Mouse (Mus musculus) right cerebral cortex, adult 2 months (tissue): ENCODE data around the gene C5ar2.
A peak's percentile ranks its signal among the peaks of the same experiment; 100 is the strongest.

Experiments
- DNase-seq, 2 experiments: peaks; one replicate each; pipeline ENCODE4 v3.0.0; 2021 to 2022; ENCODE audit warnings: low spot score in 2 of 2

The C5ar2 gene

DNA sequence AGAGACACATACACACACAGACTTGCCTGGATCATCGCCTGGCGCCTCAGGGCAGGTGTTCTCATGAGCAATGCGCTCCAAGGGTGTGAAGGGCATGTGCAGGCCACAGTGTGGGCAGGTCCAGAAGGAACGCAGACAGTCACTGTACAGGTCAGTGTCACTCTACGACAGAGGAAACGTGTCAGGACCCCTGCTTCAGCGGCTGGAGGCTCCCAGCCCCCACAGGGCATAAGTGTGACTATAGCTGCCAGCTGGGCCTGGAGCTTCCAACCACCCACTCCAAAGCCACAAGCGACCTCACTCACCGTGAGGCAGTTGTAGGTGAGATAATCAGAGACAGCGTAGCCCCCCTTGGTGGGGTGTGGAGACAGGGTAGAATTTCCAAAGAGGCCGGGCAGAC is 45.4 kb downstream of the C5ar2 start:
- no peak for DNase-seq

DNA sequence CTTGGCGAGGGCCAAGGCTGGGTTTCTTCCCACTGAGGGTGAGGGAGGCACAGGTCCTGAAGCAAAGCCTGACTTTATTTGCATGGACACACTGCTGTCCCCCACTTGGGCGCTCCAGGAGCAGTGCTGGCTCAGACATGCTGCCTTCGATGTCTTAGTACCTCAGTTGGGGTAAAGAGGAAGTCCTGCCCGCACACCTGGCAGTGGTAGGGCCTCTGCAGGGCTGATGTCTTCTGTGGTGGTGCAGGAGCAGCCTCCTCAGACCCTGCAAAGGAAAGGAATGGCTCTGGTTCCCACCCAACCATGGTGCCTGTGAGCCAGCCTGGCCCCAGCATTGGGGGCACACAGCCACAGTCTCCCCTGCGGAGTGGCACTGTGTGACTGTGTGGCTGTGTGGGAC is 46.8 kb downstream of the C5ar2 start:
- DNase-seq, result no peak

DNA sequence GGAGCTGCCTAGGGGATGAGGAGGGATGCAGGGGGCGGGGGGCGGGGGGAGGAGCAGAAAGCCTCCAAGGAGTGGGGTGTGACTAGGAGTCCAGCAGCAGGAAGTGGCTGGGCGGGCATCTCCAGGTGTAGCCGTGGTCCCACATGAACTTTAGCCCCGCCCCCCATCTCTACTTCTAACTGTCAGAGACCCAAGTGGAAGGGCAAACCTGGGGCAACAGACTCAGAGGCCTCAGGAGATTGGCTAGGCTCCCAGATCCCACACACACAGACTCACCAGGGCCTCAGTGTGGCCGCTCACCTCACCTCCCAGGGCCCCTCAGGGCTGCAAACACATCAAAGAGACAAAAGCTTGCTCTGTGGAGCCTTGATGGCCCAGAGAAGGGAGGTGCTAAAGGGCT is 47.3 kb downstream of the C5ar2 start:
- no peak for DNase-seq

DNA sequence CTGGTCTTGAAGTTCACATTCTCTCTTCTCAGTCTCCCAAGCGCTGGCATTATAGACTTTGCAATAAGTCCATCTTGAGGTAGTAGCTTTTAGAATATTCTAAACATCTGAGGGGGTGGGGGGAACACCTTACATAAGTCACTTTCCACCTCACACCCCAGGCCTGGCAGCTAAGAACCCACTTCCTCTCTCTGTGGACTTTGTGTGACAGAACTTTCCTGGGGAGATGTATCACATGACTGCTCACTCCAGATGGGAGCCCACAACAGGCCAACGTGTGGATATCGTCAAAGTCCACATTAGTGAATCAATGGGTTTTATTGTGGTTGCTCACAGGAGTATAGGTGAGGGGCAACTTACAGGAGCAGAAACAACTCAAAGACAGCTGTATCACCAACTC is 50.3 kb downstream of the C5ar2 start:
- DNase-seq, result no peak

DNA sequence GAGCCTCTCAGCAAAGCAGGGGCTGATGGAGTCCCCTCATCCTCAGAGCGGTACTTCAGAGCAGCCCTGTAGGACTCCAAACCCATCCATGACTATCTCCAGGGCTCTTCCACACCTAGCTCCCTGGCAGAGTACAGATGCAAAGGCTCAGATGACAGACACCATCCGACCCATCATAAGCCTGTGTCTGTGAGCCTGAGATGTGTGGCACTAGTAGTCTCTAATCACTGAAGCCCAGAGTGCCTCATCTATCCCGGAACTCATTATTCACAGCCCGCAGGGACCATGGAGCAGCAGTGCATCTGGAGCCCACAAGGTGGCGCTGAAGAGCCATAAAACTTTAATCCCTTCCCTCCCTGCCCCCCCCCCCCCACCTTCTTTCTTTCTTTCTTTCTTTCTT is 51.6 kb downstream of the C5ar2 start:
- peak; percentile 86 for DNase-seq

DNA sequence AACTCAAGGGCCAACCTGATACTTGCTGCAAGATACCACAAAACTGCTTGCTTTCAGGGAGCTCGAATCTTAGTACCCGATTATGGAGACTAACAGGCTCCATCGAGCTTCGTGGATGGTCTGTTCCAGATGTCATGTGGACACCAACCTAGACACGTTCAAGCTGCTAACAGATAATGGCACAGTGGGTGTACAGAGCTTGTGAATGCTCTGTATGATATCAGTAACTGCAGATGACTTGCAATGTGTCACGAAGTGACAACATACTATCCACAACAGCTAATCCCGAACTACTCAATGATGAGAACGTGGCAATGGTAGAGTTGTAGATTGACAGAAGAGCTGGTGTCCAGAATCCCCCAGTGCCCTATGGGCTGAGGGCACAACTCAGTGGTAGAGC is 56.5 kb downstream of the C5ar2 start:
- DNase-seq, result no peak
